Mouse (Mus musculus): ENCODE results near the gene Top3a.

Top3a gene

DNA sequence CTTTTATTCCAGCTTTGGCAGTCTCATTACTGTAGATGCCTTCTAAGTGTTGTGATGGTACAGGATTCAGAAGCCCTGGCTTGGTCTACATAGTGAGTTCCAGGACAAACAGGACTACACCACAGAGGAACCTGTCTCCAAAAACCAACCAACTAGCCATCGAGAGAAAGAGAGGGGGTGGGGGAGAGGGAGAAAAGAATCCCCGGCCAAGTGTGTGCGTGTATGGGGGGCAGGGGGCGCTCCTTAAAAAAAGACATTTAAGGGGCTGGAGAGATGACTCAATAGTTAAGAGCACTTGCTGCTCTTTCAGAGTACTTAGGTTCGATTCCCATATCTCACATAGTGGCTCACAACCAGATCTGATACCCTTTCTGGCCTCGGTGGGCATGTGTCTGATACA lies 1.6 kb downstream of the Top3a start:
- no peak for DNase-seq (ENCODE audit: low read depth in 1 of 2, low spot score in 2 of 2)

DNA sequence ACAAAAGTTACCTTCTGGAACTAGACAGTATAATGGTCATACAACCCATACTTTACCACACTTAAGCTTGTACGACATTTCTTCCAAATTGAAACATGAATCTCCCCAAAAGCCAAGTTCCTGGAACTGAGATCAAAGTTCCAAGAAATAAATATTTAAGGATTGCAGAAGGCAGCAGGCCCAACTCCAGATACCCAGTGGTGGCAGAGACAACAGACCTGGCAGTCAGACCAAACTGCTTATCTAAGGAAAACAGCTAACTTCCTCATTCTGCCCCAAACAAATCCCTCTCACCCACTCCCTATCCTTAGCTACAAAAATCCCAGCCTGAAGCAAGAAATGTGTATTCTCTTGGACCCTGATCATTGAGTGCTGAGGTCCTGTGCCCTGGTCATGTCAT lies 2.3 kb downstream of the Top3a start:
- no peak for DNase-seq (ENCODE audit: low read depth in 1 of 2, low spot score in 2 of 2)

DNA sequence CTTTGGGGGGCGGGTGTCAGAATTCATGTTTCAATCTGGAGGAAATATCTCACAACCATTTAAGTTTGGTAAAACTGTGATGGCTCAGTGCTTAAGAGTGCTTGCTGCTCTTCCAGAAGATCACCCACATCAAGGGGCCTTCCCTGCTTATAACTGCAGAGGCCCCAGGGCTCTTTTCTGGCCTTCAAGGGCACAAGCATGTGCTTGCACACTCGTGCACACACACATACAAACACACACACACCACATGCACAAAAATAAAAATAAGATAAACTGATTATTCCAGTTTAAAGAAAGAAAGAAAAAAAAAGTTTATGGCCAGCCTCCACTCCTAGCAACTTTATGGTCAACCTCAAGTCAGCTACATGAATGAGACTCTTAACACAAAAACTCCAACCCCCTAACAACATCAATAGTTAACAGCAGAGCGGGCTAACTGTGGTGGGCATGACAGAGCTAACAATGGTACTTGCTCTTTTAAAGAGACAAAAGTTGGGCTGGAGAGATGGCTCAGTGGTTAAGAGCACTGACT lies 2.9 kb downstream of the Top3a start:
- no peak for DNase-seq (ENCODE audit: low read depth in 1 of 2, low spot score in 2 of 2)

DNA sequence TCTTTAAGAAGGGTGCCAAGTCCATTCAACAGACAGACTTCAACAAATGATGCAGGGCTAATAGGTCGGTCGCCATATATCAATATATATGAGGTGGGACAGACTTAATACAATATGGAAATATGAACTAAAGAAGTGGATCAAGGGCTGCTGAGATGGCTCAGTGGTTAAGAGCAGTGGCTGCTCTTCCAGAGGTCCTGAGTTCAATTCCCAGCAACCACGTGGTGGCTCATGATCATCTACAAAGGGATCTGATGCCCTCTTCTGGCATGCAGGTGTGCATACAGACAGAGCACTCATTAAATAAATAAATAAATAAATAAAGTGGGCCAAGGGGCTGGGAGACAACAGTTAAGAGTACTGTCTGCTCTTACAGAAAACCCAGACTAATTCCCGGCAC lies 5.0 kb downstream of the Top3a start:
- DNase-seq (ENCODE audit: low read depth in 1 of 2, low spot score in 2 of 2), result no peak

DNA sequence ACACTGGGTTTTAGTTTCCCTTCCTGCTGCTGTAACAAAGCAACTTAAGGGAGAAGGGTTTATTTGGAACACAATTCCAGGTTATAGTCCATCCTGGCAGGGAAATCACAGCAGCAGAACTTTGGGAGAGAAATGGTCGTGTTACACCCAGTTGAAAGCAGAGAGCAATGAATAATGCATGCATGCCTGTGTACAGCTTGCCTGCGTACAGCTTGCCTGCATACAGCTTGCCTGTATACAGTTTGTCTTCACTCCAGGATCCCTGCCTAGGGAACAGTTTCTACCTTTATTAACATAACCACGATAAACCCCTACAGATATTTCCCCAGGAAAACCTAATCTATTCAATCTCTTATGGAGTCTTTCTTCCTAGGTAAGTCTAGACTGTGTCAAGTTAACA lies 6.4 kb downstream of the Top3a start:
- no peak for DNase-seq (ENCODE audit: low read depth in 1 of 2, low spot score in 2 of 2)

DNA sequence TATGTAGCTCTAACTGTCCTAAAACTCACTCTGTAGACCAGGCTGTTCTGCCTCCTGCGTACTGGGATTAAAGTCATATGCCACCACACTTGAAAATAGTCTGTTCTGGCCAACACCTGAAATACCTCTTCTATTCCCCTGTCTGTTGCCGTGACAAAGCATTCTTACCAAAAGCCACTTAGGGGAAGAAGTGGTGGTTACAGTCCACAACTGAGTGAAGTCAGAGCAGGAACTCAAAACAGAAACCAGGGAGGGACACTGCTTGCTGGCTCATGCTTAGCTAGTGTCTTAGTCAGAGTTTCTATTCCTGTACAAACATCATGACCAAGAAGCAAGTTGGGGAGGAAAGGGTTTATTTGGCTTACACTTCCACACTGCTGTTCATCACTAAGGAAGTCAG lies 7.8 kb downstream of the Top3a start:
- peak; percentile 16 to 35 for DNase-seq (ENCODE audit: low read depth in 1 of 2, low spot score in 2 of 2)

DNA sequence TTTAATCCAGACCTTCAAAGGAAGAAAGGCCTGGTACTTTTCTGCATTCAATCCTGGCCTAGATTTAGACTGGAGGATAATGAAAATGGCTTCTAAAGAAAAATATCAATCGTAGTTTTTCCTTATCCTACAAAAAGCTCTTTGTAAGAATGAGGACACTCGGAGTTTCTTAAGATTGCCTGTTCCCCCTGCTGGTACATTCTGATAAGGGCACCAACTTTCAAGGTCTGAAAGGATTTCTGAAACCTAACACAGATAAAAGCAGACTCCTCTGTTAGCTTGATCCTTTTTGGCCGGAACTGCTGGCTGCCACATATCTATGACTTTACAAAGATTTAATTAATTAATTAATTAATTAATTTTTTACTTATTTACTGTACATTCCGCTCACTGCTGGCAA lies 10.2 kb downstream of the Top3a start:
- DNase-seq (ENCODE audit: low read depth in 1 of 2, low spot score in 2 of 2), result no peak

DNA sequence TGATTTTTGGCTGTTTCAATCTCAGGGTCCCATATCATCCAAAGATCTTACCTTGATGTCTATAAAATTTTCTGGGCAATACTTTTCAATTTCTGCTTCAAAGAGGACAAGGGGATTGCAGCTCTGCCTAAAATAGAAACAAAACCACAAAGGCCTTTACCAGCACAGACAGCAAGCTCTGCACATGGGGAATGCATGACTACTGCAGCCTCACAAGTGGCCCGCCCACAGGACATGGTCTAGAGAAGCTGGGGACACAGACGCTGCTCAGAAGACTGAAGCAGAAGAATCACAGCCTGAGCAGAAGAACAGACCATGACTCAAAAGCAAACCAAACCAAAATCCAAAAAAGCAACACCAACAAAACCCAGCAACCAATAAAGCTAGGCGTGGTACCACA lies 15.5 kb downstream of the Top3a start:
- no peak for DNase-seq (ENCODE audit: low read depth in 1 of 2, low spot score in 2 of 2)

DNA sequence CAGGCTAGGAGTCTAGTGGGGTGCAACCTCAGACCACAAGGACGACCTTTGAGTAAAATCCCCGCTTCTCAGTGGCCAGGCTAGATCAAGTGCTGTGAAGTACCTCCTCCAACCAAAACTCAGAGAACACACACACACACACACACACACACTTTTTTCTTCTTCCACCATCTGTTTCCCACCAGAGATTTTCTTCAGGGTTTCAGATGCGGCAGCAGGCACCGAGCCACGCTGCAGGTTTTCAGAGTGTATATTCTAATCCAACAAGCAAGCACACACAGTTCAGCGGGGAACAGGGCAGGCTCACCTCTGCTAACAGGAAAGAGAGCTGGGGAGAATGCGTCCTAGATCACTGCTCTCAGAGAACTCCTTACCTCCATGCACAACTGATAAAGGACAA lies 21.6 kb downstream of the Top3a start:
- no peak for DNase-seq (ENCODE audit: low read depth in 1 of 2, low spot score in 2 of 2)

DNA sequence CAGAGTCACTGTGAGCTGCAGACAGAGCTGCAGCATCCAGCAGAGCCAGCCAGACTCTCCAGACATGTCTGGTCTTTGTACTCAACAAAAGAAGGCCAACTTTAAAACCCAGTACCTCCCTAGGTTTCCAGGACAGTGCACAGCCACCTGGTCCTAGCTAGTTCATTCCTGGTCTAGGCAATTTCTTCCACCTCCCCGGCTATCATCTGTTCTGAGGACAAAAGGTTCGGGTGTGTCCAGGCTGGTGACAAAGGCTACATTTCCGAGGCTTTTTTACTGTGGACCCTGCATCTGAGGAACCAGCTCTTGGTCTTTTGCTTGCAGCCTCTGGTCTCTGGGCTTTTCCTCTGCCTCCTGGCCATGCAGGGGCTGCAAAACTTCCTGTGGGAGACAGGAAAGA lies 36.8 kb downstream of the Top3a start:
- DNase-seq (ENCODE audit: low read depth in 1 of 2, low spot score in 2 of 2), result no peak

DNA sequence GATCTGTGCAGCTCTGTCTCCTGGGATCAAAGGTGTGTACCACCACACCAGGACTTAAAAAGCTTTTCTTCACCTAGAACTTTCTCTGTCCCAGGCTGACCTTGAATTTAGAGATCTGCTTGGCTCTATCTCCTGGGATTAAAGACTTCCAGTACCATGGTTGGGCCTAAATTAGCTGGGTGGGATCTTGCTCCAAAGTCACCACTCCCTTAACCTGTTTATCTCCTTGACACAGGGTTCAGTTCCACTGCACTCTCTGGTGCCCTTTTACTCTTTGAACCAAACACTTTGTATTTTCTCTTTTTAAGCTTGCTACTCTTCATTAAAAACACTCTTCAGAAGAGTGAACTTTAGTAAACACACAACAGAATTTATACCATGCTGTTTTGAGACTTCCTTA lies 39.7 kb downstream of the Top3a start:
- no peak for DNase-seq (ENCODE audit: low read depth in 1 of 2, low spot score in 2 of 2)

DNA sequence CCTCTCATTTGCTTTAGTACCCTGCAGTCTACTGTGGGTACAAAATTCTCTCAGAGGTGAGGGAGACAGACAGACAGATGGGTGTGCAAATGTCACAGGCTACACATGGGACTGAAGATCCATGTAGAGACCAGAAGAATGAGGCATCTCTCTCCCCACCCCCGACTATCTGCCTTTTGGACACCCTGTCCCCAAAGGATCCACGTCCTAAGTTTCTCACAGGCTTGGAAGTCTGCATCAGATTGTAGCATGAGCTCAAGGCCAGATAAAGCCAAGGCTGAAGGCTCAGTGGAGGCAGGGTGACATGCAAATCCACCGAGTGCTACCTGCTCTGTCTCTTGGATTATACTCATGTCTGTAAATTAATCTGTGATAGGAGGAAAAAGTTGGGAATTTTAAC lies 40.7 kb downstream of the Top3a start:
- DNase-seq (ENCODE audit: low read depth in 1 of 2, low spot score in 2 of 2), result no peak

DNA sequence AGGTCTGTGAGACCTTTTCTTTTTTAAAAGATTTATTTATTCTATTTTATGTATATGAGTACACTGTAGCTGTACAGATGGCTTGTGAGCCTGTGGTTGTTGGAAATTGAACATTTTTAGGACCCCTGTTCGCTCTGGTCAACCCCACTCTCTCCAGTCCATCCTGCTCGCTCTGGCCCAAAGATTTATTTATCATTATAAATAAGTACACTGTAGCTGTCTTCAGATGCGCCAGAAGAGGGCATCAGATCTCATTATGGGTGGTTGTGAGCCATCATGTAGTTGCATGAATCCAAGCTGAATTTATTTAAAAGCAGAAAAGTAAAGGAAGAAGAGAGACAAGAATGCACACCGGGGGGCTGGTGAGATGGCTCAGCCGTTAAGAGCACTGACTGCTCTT lies 42.0 kb downstream of the Top3a start:
- no peak for DNase-seq (ENCODE audit: low read depth in 1 of 2, low spot score in 2 of 2)

DNA sequence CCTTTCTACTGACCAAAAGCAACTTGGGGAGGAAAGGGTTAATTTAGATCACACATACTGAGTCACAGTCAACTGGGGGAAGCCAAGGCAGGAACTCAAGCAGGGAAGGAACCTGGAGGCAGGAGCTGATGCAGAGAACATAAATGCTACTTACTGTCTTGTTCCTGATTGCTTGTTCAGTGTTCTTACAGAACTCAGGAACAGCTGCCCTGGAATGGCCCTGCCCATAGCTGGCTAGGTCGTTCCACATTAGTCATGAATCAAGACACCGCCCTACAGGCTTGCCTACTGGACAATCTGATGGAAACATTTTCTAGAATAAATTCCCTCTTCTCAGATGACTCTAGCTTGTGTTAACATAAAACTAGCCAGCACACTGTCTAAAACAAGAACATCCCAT lies 43.0 kb downstream of the Top3a start:
- DNase-seq (ENCODE audit: low read depth in 1 of 2, low spot score in 2 of 2), result no peak

DNA sequence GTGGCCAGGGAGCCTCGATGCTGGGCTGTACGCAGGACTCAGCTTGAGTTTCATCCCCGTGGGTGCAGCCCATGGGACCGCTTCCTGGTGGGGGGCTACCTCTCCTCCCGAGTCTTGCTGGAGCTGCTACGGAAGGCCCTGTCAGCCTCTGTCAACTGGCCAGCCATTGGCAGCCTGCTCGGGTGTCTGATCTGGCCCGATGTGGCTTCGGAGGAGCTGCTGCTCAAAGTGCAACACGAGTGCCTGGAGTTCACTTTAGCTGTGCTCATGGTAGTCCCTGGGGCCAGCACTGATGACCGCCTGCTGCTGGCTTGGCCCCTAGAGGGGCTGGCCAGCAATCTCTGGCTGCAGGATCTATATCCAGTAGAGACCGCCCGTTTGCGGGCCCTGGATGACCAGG lies 45.9 kb downstream of the Top3a start:
- no peak for DNase-seq (ENCODE audit: low read depth in 1 of 2, low spot score in 2 of 2)

DNA sequence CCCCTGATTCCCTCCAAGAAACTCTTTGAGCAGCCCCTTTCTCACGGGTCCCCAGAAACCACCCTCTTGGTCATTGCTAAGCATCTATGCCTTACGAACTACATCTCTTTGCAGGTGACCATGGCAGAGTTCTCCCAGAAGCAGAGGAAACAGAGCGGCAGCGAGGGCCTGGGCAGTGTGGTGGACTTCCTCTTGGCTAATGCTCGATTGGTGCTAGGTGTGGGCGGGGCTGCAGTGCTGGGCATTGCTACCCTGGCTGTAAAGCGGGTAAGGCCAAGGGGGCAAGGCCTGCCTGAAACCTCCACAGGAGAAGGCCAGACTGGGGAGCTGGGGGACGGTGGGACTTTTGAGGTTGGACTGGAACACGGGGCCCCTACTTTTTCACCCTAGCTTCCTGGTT lies 47.0 kb downstream of the Top3a start:
- no peak for DNase-seq (ENCODE audit: low read depth in 1 of 2, low spot score in 2 of 2)

DNA sequence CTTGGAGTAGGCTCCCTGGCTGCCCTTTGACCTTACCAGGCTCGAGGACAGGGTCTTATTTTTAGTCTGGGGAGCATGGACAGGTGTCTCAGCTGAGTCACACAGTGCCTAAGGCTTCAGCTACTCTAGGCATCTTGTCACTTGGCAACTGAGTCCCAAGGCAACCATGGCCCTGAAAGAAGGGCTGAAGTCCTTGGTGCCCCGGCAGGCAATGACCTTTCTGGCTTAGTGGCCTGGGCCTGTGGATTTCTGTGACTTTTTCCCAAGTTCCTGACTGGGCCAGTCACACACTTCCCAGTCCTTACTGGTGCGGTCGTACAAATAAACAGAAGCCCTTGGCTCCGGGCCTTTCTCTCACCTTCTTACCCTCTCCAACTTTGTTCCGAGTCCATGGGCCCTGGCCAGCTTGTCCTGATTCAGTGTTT lies 47.9 kb downstream of the Top3a start:
- DNase-seq (ENCODE audit: low read depth in 1 of 2, low spot score in 2 of 2), result no peak

DNA sequence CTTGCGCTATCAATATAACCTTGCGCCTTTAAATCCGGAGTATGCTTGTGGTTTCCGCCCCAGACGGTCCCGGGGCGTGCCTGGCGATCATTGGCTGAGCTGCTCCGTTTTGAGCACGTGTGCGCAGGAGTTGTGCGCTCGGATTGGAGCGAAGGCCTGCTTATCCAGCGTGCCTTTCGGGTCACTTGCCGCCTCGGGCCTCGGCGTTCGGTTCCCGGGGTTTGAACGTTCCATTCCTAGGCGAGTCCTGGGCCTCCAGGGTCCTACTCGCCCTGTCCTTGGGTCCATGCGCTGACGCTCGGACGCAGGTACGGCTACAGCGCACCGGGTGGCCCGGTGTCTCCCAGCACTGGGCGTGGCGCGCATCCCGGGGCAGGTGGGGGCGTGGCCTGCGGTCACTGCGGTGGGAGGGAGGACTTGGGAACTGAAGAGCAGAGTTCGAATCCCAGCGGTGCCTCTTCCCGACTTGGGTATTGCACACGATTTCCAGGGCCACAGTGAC lies 48.9 kb downstream of the Top3a start, which contains the start of gene Mief2:
Mief2 (plus strand) TSS at position 139 of the 502 bp plus-strand sequence.
- peak; percentile 73 to 81 for DNase-seq (ENCODE audit: low read depth in 1 of 2, low spot score in 2 of 2)

DNA sequence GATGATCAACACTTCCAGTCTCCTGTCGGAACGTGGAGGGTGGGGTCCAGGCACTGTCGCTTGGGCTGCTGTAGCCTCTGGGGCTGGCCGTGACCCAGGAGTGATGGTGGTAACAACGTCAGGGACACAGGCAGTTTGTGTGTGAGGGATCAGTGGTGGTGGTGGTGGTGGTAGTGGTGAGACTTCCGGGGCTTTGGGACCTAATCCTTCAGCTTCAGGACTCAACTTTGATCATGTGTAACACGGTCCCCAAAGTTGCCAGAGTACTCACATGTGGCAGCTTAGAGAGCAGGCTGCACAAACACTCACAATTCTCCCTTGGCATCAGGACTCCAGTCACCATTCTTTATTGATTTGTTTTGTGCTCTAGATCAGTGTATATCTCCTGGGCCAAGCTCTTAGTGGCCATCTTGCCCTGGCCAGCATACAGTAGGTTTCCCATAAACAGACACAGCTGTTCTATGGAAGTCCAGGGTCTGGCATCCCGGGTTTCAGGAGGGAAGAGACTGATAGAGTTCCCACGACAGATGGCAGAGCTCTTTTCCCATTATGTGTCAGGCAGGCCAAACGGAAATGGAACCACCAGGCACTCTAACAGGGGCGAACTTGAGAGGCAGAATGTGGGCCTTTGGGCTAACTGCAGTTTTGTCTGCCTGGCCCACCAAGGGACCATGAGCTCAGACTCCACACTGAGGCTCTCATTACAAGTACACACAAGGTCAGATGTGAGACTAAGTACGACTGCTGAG lies 49.6 kb downstream of the Top3a start:
- no peak for DNase-seq (ENCODE audit: low read depth in 1 of 2, low spot score in 2 of 2)

DNA sequence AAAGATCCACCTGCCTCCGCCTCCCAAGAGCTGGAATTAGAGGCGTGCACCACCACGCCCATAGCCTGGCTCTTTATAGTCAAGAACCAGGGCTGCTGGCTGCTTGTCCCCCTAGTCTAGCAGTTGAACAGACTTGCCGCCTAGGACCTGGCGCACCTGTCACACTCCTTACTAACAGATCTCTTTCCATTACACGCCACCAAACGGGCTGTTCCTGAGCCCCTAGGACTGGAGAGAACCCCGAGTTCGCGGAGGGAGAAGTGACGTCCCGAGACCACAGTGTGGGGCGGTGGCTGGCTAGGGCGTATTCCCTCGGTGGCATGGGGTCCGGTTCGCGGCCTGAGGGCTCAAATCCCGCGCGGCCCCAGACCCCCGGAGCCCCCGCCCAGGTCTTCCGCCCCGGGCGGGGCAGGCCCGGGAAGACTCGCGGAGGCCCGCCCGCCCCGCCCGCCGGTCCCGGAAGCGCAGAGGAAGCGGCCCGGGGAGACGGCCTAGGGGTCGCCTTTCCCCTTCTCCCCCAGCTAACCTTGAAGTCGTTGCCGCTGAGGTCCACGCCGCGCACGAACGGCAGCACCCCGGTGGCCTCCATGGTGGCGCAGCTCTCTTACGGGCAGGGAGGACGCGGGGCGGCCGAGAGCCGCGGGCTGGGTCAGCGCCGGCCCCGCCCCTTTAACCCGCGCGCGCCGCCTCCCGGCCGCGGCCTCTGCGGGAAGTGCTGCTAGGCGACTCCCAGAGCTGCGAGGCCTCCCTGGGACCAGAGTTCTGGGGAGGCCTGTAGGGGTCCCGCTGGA lies 50.4 kb downstream of the Top3a start, which contains the start of gene Flii:
Flii (minus strand) TSS at position 663 of the 791 bp plus-strand sequence.
- peak; percentile 31 to 71 for DNase-seq (ENCODE audit: low read depth in 1 of 2, low spot score in 2 of 2)

DNA sequence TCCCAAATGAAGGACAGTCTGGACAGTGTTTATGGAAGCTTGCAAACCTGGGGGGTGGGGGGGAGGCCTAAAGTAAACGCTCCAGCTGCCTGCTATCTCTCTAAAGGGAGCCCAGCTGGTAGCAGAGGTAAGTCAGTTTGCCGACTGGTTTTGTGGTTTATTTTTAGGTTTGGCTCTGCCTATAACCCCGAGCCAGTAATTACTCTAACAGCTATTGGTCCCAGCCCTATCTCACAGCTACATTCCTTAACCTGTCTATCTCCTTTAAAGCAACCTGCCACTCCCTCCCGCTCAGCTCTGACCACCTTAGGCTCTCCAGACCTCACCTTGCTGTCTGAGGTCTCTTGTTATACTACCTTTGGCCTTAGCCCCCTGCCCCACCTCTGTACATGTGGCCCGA lies 57.9 kb downstream of the Top3a start:
- DNase-seq (ENCODE audit: low read depth in 1 of 2, low spot score in 2 of 2), result no peak

DNA sequence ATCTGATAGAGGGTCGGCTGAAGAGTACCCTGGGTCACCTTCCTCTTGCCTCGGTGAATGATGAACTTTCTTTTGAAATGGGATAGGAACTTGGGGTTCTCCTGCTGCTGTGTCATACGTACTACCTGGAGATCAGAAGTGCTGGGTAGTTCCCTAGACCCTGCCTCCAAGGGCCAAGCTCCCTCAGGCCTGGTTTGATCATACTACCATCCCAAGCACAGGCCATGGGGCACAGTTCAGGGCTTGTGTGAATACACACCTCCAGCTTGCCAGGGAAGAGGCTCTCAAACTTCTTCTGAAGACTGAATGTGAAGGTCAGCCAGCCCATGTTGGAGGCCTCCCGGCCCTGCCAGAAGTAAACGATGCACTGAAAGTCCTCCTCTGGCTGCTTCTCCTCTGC lies 61.3 kb downstream of the Top3a start:
- DNase-seq (ENCODE audit: low read depth in 1 of 2, low spot score in 2 of 2), result no peak
